Mouse (Mus musculus) liver, postnatal 0 days (tissue): ENCODE results near the gene Tmem52.
A peak's percentile ranks its signal among the peaks of the same experiment; 100 is the strongest.

Experiments used
- CTCF ChIP-seq: sonication (generic); IDR thresholded peaks from 2 replicates; pipeline ENCODE4 v1.5.1; 2016; ENCODE audit warnings: antibody characterized with exemption, low read depth
- EP300 ChIP-seq: IDR thresholded peaks from 2 replicates; pipeline ENCODE4 v1.6.1; 2016; ENCODE audit warnings: antibody characterized with exemption, low read depth, mild to moderate bottlenecking

- TF ChIP-seq CTCF (no peak), EP300 (peak; percentile 56; the same call in 1 of the 2 replicates)
Observed at GRCm38 (mm10) chr4:155488232-155489025, 19.5 kb downstream of the Tmem52 start.
